Mouse (Mus musculus) embryo, embryonic 10 days (tissue): Measurements from ENCODE around the gene Atg10.

Experiments used
- DNase-seq: peaks from one replicate; pipeline ENCODE4 v3.0.0-alpha.2; 2015; ENCODE audit warnings: low spot score

Atg10 gene

GRCm38 (mm10) chr13:91114880-91115279 is 108.9 kb downstream of the Atg10 start:
- DNase-seq = no peak

- DNase-seq = no peak
These were observed 116.3 kb downstream of the Atg10 start for GRCm38 (mm10) chr13:91107308-91107946.

- DNase-seq = no peak
These were observed 121.5 kb downstream of the Atg10 start for GRCm38 (mm10) chr13:91102238-91102637.

GRCm38 (mm10) chr13:91100417-91100816 is 123.4 kb downstream of the Atg10 start:
- DNase-seq = no peak

- no peak for DNase-seq
These were observed 128.9 kb downstream of the Atg10 start for GRCm38 (mm10) chr13:91094851-91095250.

GRCm38 (mm10) chr13:91094196-91094595 is 129.6 kb downstream of the Atg10 start:
- no peak for DNase-seq

- DNase-seq = no peak
These were observed 130.2 kb downstream of the Atg10 start for GRCm38 (mm10) chr13:91093610-91094009.

- DNase-seq = peak; percentile 60
These were observed 130.6 kb downstream of the Atg10 start for GRCm38 (mm10) chr13:91093162-91093561.

- DNase-seq = no peak
These were observed 132.0 kb downstream of the Atg10 start for GRCm38 (mm10) chr13:91091731-91092190.

- DNase-seq = no peak
These were observed 132.7 kb downstream of the Atg10 start for GRCm38 (mm10) chr13:91090861-91091730.

GRCm38 (mm10) chr13:91086361-91086900 is 137.3 kb downstream of the Atg10 start:
- no peak for DNase-seq

GRCm38 (mm10) chr13:91072351-91072750 is 151.4 kb downstream of the Atg10 start:
- DNase-seq = no peak

- DNase-seq = no peak
These were observed 162.9 kb downstream of the Atg10 start for GRCm38 (mm10) chr13:91060871-91061270.

GRCm38 (mm10) chr13:91048171-91048570 is 175.6 kb downstream of the Atg10 start:
- no peak for DNase-seq

GRCm38 (mm10) chr13:91046851-91047250 is 176.9 kb downstream of the Atg10 start:
- DNase-seq = no peak

GRCm38 (mm10) chr13:91041236-91041635 is 182.5 kb downstream of the Atg10 start:
- DNase-seq = no peak

GRCm38 (mm10) chr13:91040421-91040820 is 183.3 kb downstream of the Atg10 start:
- DNase-seq = no peak

GRCm38 (mm10) chr13:91039201-91039807 is 184.5 kb downstream of the Atg10 start:
- peak; percentile 49 for DNase-seq

- no peak for DNase-seq
These were observed 185.1 kb downstream of the Atg10 start for GRCm38 (mm10) chr13:91038636-91039035.

- DNase-seq = no peak
These were observed 185.7 kb downstream of the Atg10 start for GRCm38 (mm10) chr13:91038034-91038433.

- DNase-seq = no peak
These were observed 186.4 kb downstream of the Atg10 start for GRCm38 (mm10) chr13:91037405-91037804.

GRCm38 (mm10) chr13:91031836-91032235 is 191.9 kb downstream of the Atg10 start:
- DNase-seq = no peak

- DNase-seq = no peak
These were observed 200.3 kb downstream of the Atg10 start for GRCm38 (mm10) chr13:91023447-91023846.
